Mouse (Mus musculus): Measurements from ENCODE around the gene Runx1. TPM values are rescaled to one million over a fixed set of nuclear protein-coding genes. Genes with fewer than 3 reads are reported as not detected.

Runx1 gene
- polyA plus RNA-seq, 1 experiment from 2014 or later = 6.4 TPM

- Histone ChIP-seq H3K27me3 (ENCODE audit: control insufficient read depth, insufficient read depth, low read length) (no peaks in the 10 kb centered on the region), H3K4me2 (replicated peaks; ENCODE audit: low read depth) (no peak overlapping the region), H3K4me3 (ENCODE audit: low read depth, low read length) (no peak overlapping the region), H3K9ac (ENCODE audit: low read length) (no peak overlapping the region), H3K9me3 (ENCODE audit: control insufficient read depth, low read length) (no peaks in the 10 kb centered on the region), H3K27ac (replicated peaks) (no peak overlapping the region), H3K4me1 (replicated peaks; ENCODE audit: control insufficient read depth, insufficient read depth) (no peaks in the 10 kb centered on the region), H3K36me3 (ENCODE audit: control insufficient read depth, insufficient read depth, low read length) (no peaks in the 10 kb centered on the region)
- 57% methylated on average over 14 of the region's 14 CpGs for WGBS
- peak; percentile 12; the same call in 1 of the 2 replicates for ATAC-seq (ENCODE audit: low FRiP score, low TSS enrichment)
- no peak for DNase-seq (ENCODE audit: low spot score)
- TF ChIP-seq EP300 (optimal IDR thresholded peaks at IDR 0.05) (no peak), CTCF (IDR thresholded peaks at IDR 0.05; ENCODE audit: low read depth) (no peak)
Observed at GRCm38 (mm10) chr16:92830479-92830878, 4.5 kb upstream of the Runx1 start.

- no peak for ATAC-seq (ENCODE audit: low FRiP score, low TSS enrichment)
- H3K36me3 ChIP-seq (ENCODE audit: control insufficient read depth, insufficient read depth, low read length) = no peaks in the 10 kb centered on the region
- no peak for TF ChIP-seq CTCF (IDR thresholded peaks at IDR 0.05; ENCODE audit: low read depth)
- TF ChIP-seq EP300 (optimal IDR thresholded peaks at IDR 0.05) = no peak
- H3K27me3 ChIP-seq (ENCODE audit: control insufficient read depth, insufficient read depth, low read length) = no peaks in the 10 kb centered on the region
- DNase-seq (ENCODE audit: low spot score) = no peak
- no peak overlapping the region for H3K4me3 ChIP-seq (ENCODE audit: low read depth, low read length)
- H3K9ac ChIP-seq (ENCODE audit: low read length) = no peak overlapping the region
- H3K4me1 ChIP-seq (replicated peaks; ENCODE audit: control insufficient read depth, insufficient read depth) = no peaks in the 10 kb centered on the region
- H3K9me3 ChIP-seq (ENCODE audit: control insufficient read depth, low read length) = no peaks in the 10 kb centered on the region
- 55% methylated on average over 8 of the region's 8 CpGs for WGBS
- H3K4me2 ChIP-seq (replicated peaks; ENCODE audit: low read depth) = no peak overlapping the region
- H3K27ac ChIP-seq (replicated peaks) = no peak overlapping the region
Observed at GRCm38 (mm10) chr16:92828308-92828862, 2.4 kb upstream of the Runx1 start.

GRCm38 (mm10) chr16:92827663-92828307 is 1.8 kb upstream of the Runx1 start:
- DNase-seq (ENCODE audit: low spot score) (peak; percentile 67), ATAC-seq (ENCODE audit: low FRiP score, low TSS enrichment) (no peak)
- no peak overlapping the region for H3K4me2 ChIP-seq (replicated peaks; ENCODE audit: low read depth)
- no peak overlapping the region for H3K4me3 ChIP-seq (ENCODE audit: low read depth, low read length)
- no peak overlapping the region for H3K27ac ChIP-seq (replicated peaks)
- H3K36me3 ChIP-seq (ENCODE audit: control insufficient read depth, insufficient read depth, low read length) = no peaks in the 10 kb centered on the region
- TF ChIP-seq EP300 (optimal IDR thresholded peaks at IDR 0.05) (no peak), CTCF (IDR thresholded peaks at IDR 0.05; ENCODE audit: low read depth) (peak; percentile 70)
- no peaks in the 10 kb centered on the region for H3K4me1 ChIP-seq (replicated peaks; ENCODE audit: control insufficient read depth, insufficient read depth)
- no peaks in the 10 kb centered on the region for H3K9me3 ChIP-seq (ENCODE audit: control insufficient read depth, low read length)
- no peak overlapping the region for H3K9ac ChIP-seq (ENCODE audit: low read length)
- H3K27me3 ChIP-seq (ENCODE audit: control insufficient read depth, insufficient read depth, low read length) = no peaks in the 10 kb centered on the region
- WGBS = 53% methylated on average over 7 of the region's 7 CpGs

- H3K27ac ChIP-seq (replicated peaks) = no peak overlapping the region
- no peaks in the 10 kb centered on the region for H3K4me1 ChIP-seq (replicated peaks; ENCODE audit: control insufficient read depth, insufficient read depth)
- no peaks in the 10 kb centered on the region for H3K36me3 ChIP-seq (ENCODE audit: control insufficient read depth, insufficient read depth, low read length)
- no peaks in the 10 kb centered on the region for H3K9me3 ChIP-seq (ENCODE audit: control insufficient read depth, low read length)
- DNase-seq (ENCODE audit: low spot score) (no peak), ATAC-seq (ENCODE audit: low FRiP score, low TSS enrichment) (no peak)
- WGBS = 91% methylated on average over 6 of the region's 6 CpGs
- no peaks in the 10 kb centered on the region for H3K27me3 ChIP-seq (ENCODE audit: control insufficient read depth, insufficient read depth, low read length)
- H3K4me2 ChIP-seq (replicated peaks; ENCODE audit: low read depth) = no peak overlapping the region
- no peak overlapping the region for H3K9ac ChIP-seq (ENCODE audit: low read length)
- no peak for TF ChIP-seq EP300 (optimal IDR thresholded peaks at IDR 0.05)
- TF ChIP-seq CTCF (IDR thresholded peaks at IDR 0.05; ENCODE audit: low read depth) = no peak
- no peak overlapping the region for H3K4me3 ChIP-seq (ENCODE audit: low read depth, low read length)
Observed at GRCm38 (mm10) chr16:92826683-92827082, 734 bp upstream of the Runx1 start.

GRCm38 (mm10) chr16:92825204-92825843 is 625 bp downstream of the Runx1 start:
- Histone ChIP-seq H3K27ac (replicated peaks) (no peak overlapping the region), H3K9me3 (ENCODE audit: control insufficient read depth, low read length) (no peaks in the 10 kb centered on the region), H3K4me1 (replicated peaks; ENCODE audit: control insufficient read depth, insufficient read depth) (no peaks in the 10 kb centered on the region), H3K9ac (ENCODE audit: low read length) (no peak overlapping the region), H3K36me3 (ENCODE audit: control insufficient read depth, insufficient read depth, low read length) (no peaks in the 10 kb centered on the region), H3K27me3 (ENCODE audit: control insufficient read depth, insufficient read depth, low read length) (no peaks in the 10 kb centered on the region), H3K4me2 (replicated peaks; ENCODE audit: low read depth) (no peak overlapping the region), H3K4me3 (ENCODE audit: low read depth, low read length) (no peak overlapping the region)
- 66% methylated on average over 18 of the region's 18 CpGs for WGBS
- DNase-seq (ENCODE audit: low spot score) = no peak
- no peak for ATAC-seq (ENCODE audit: low FRiP score, low TSS enrichment)
- TF ChIP-seq EP300 (optimal IDR thresholded peaks at IDR 0.05) (no peak), CTCF (IDR thresholded peaks at IDR 0.05; ENCODE audit: low read depth) (no peak)

GRCm38 (mm10) chr16:92824723-92825203 is 1.2 kb downstream of the Runx1 start:
- H3K27ac ChIP-seq (replicated peaks) = no peak overlapping the region
- no peak for TF ChIP-seq CTCF (IDR thresholded peaks at IDR 0.05; ENCODE audit: low read depth)
- no peak for TF ChIP-seq EP300 (optimal IDR thresholded peaks at IDR 0.05)
- DNase-seq (ENCODE audit: low spot score) (no peak), ATAC-seq (ENCODE audit: low FRiP score, low TSS enrichment) (no peak)
- WGBS = 85% methylated on average over 9 of the region's 9 CpGs
- H3K4me3 ChIP-seq (ENCODE audit: low read depth, low read length) = no peak overlapping the region
- no peak overlapping the region for H3K4me2 ChIP-seq (replicated peaks; ENCODE audit: low read depth)
- no peaks in the 10 kb centered on the region for H3K36me3 ChIP-seq (ENCODE audit: control insufficient read depth, insufficient read depth, low read length)
- H3K9me3 ChIP-seq (ENCODE audit: control insufficient read depth, low read length) = no peaks in the 10 kb centered on the region
- H3K4me1 ChIP-seq (replicated peaks; ENCODE audit: control insufficient read depth, insufficient read depth) = no peaks in the 10 kb centered on the region
- no peaks in the 10 kb centered on the region for H3K27me3 ChIP-seq (ENCODE audit: control insufficient read depth, insufficient read depth, low read length)
- H3K9ac ChIP-seq (ENCODE audit: low read length) = no peak overlapping the region

All from stomach, postnatal 0 days (tissue).